ENCODE assay signal across 9 mouse cellular contexts in the genomic region with DNA sequence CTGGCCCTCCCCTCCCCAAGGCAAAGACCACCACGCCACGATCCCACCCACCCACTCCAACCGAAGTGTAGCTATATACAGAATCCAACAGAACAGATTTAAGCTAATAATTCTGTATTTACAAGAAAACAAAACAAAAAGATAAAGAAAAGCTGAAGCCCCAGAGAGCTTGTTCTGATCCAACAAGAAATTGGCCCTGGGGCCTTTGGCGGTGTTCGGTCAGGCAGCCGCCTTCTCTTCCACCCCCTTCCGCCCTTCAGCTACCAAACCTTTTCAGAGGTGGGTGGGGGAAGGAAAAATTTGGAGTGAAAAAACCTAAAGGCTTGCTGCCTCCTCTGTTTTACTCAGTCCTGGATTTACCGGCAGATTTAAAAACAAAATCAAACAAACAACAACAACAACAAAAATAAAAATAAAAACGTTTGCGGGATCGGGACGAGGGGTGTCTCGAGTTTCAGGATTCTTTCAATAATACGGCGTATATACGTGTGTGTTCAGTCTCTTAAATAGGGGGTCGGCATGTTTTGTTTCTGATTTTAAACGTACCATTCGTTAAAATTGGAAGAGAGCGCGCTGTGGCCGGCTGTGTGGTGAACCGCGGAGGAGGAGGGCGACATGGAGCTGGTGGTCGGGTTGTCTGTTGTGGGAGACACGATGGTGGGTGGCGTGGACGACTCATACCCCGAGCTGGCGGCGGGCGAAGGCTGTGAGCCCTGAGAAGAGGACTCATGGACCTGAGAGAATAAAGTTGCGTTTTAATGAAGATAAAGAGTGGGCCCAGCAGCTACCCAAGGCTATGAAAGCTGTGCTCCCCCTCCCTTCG. TPM values are rescaled to one million over a fixed set of nuclear protein-coding genes. Genes with fewer than 3 reads are reported as not detected.
A peak's percentile ranks its signal among the peaks of the same experiment; 100 is the strongest.
DNase-seq lines count a peak whose midpoint lies in the region; ATAC-seq and TF ChIP-seq lines count a peak whose summit lies in the region.
"Had no signal": no experiment of that assay in that cellular context is flagged by ENCODE, and none has a peak within 500 bp of the region (broad histone marks: within the 10 kb centered on the region; RNA-seq: fewer than 3 reads in every experiment).

No protein-coding gene starts in this region.

- peaks cover 65% of the 10 kb centered on the region for H3K27me3 ChIP-seq in intestine, embryonic 16.5 days (replicated peaks; ENCODE audit: control insufficient read depth, insufficient read depth, low read length)

- H3K4me2 ChIP-seq in intestine, embryonic 16.5 days (ENCODE audit: low read depth, low read length): no peak overlapping the region

- H3K4me1 ChIP-seq in intestine, embryonic 16.5 days (ENCODE audit: control insufficient read depth, insufficient read depth, low read length): peaks cover 15% of the 10 kb centered on the region
- peaks cover 4% of the 10 kb centered on the region; the same call in 1 of the 2 replicates for H3K4me1 ChIP-seq in olfactory bulb, adult 2 months (ENCODE audit: control insufficient read depth, insufficient read depth, low read length)

- 0 out of 2 replicates have a peak overlapping the region, but pooled peaks have one; percentile 57 for H3K27ac ChIP-seq in layer of hippocampus, adult 2 months
- no peak overlapping the region for H3K27ac ChIP-seq in intestine, embryonic 16.5 days (ENCODE audit: low read length)
- peak overlapping the region; percentile 82 for H3K27ac ChIP-seq in olfactory bulb, adult 2 months (ENCODE audit: insufficient read depth, low read depth, low read length)

- no peak for DNase-seq in layer of hippocampus, adult 2 months (ENCODE audit: low spot score in 2 of 2)
- DNase-seq in layer of hippocampus, adult 8-10 months (ENCODE audit: low spot score in 2 of 2): no peak
- peak; percentile 58 for DNase-seq in embryo, embryonic 9.5 days (ENCODE audit: extremely low spot score)
- DNase-seq in layer of hippocampus, postnatal 36 days: no peak
- DNase-seq in ovary, postnatal 14 days (ENCODE audit: low spot score): no peak

- no peaks in the 10 kb centered on the region for H3K9me3 ChIP-seq in intestine, embryonic 16.5 days (ENCODE audit: control insufficient read depth, low read length)

- no peak overlapping the region for H3K9ac ChIP-seq in intestine, embryonic 16.5 days (ENCODE audit: low read depth, low read length)

- H3K36me3 ChIP-seq in intestine, embryonic 16.5 days (ENCODE audit: control insufficient read depth, insufficient read depth, low read length): no peaks in the 10 kb centered on the region

- WGBS in intestine, embryonic 16.5 days: 1% methylated on average over 35 of the region's 35 CpGs
- 11% methylated on average over 35 of the region's 35 CpGs for WGBS in olfactory bulb, adult 2 months

- TF ChIP-seq CTCF in layer of hippocampus, adult 2 months (conservative IDR thresholded peaks at IDR 0.05): no peak
- TF ChIP-seq CTCF in olfactory bulb, adult 2 months (IDR thresholded peaks at IDR 0.05; ENCODE audit: insufficient read depth, low read depth, low read length): no peak

- TF ChIP-seq POLR2A in olfactory bulb, adult 2 months (IDR thresholded peaks at IDR 0.05; ENCODE audit: insufficient read depth, low read depth, low read length): no peak

- peak overlapping the region; percentile 49 for H3K4me3 ChIP-seq in layer of hippocampus, adult 2 months
- H3K4me3 ChIP-seq in intestine, embryonic 16.5 days (ENCODE audit: low read length): no peak overlapping the region
- peak overlapping the region; percentile 58 for H3K4me3 ChIP-seq in olfactory bulb, adult 2 months (ENCODE audit: insufficient read depth, low read depth, low read length)

- ATAC-seq in intestine, embryonic 16.5 days: peak; percentile 19; the same call in 1 of the 2 replicates
- no peak for ATAC-seq in erythroid progenitor cell, adult 5-6 weeks (replicated peaks; ENCODE audit: low FRiP score, poor library complexity, severe bottlenecking)

RNA-seq across cellular contexts. Expression of gene Zic4, which starts 1.0 kb away (rescaled TPM):
- total RNA-seq in layer of hippocampus, adult 2 months (2021): 1 to 10 TPM; 2.8 to 3.3 TPM
- total RNA-seq in layer of hippocampus, adult 8-10 months (2022): 1 to 10 TPM; 2.7 to 4.8 (median 3.5) TPM
- not detected in 2 replicates for polyA plus RNA-seq in intestine, embryonic 16.5 days (2015; fragmentation: Nextera tagmentation; extraction: Ambion mirVana)
- polyA plus RNA-seq in olfactory bulb, adult 2 months (2012; ENCODE audit: insufficient read depth, insufficient read length, low replicate concordance, missing spikeins): not detected in 2 replicates
- total RNA-seq in layer of hippocampus, postnatal 36 days (2021): 1 to 10 TPM; 2.8 to 4.4 TPM
- total RNA-seq in erythroid progenitor cell, adult 5-6 weeks (2015; ENCODE audit: low replicate concordance): not detected in 2 replicates
- total RNA-seq in erythroid progenitor cell, adult 5-6 weeks (2017; ENCODE audit: low replicate concordance): not detected in 2 replicates
- polyA plus RNA-seq: stomach, embryonic 16.5 days had no signal

RNA-seq across cellular contexts. Expression of gene Zic1, which starts 4.4 kb away (rescaled TPM):
- total RNA-seq in layer of hippocampus, adult 2 months (2021): 10 to 100 TPM; 12.1 to 18.4 TPM
- 10 to 100 TPM in 3 of 4 experiments, 1 to 10 TPM in 1; 9.9 to 13.1 (median 11.2) TPM for total RNA-seq in layer of hippocampus, adult 8-10 months (2022)
- polyA plus RNA-seq in intestine, embryonic 16.5 days (2015; fragmentation: Nextera tagmentation; extraction: Ambion mirVana): not detected in 2 replicates
- polyA plus RNA-seq in olfactory bulb, adult 2 months (2012; ENCODE audit: insufficient read depth, insufficient read length, low replicate concordance, missing spikeins): not detected in 2 replicates
- 10 to 100 TPM in 1 of 2 experiments, 1 to 10 TPM in 1; 9.2 to 13.7 TPM for total RNA-seq in layer of hippocampus, postnatal 36 days (2021)
- total RNA-seq in erythroid progenitor cell, adult 5-6 weeks (2015; ENCODE audit: low replicate concordance): not detected in 2 replicates
- total RNA-seq in erythroid progenitor cell, adult 5-6 weeks (2017; ENCODE audit: low replicate concordance): not detected in 2 replicates
- polyA plus RNA-seq: stomach, embryonic 16.5 days had no signal

Comparison
In these comparisons a context has a peak if more than half of its experiments do, and no peak if none do; other contexts are left out.
1. RNA of gene Zic1, which starts 4.4 kb away (total RNA-seq): 12.1 to 18.4 TPM in layer of hippocampus, adult 2 months, 9.2 to 13.7 TPM in layer of hippocampus, postnatal 36 days and 9.9 to 13.1 TPM in layer of hippocampus, adult 8-10 months; not detected in erythroid progenitor cell, adult 5-6 weeks; every median in the first group is over 10 times any median in the second.